Mouse (Mus musculus): ENCODE data around the gene Zfyve28. TPM values are rescaled to one million over a fixed set of nuclear protein-coding genes. Genes with fewer than 3 reads are reported as not detected.

The Zfyve28 gene
- 25.5 TPM for polyA plus RNA-seq (2015; fragmentation: Illumina TruSeq; extraction: RNeasy Lipid Tissue Mini Kit (QIAGEN cat#74804); ENCODE audit: low read depth, low replicate concordance)

DNA sequence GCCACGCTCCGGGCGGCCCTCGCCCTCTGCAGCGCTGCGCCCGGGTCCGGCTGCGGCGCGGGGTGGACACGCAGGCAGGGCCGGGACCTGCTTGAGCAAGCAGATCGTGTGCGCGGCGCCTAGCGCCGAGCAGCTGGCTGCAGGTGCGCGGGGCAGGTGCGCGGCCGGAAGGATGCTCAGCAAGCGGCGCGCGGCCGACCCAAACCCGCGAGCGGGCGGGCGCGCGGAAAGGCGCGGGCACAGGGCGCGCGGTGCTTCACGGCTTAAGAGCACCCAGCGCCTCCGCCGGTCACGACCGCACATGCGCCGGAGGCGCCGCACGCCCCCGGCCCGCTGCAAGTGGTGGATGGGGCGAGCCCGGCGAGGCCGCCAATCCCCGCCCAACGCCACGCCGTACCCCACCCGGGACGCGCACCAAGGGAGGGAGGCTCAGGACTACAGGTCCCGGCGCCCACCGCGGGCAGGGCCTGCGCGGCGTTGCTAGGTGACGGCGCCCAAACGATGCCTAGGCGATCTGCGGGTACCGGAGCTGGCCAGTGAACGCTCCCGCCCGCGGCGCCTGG is at the start of gene Zfyve28, which contains the start of gene Cfap99:
TSS of gene Zfyve28 (minus strand) at position 296 of the 563 bp plus-strand sequence.
TSS of gene Cfap99 (plus strand) at position 447 of the 563 bp plus-strand sequence.

GRCm38 (mm10) chr5:34336097-34336774 is 48.0 kb upstream of the Zfyve28 start, which contains the start of gene Rnf4:
Rnf4 (plus strand) TSS chr5:34336289.

DNA sequence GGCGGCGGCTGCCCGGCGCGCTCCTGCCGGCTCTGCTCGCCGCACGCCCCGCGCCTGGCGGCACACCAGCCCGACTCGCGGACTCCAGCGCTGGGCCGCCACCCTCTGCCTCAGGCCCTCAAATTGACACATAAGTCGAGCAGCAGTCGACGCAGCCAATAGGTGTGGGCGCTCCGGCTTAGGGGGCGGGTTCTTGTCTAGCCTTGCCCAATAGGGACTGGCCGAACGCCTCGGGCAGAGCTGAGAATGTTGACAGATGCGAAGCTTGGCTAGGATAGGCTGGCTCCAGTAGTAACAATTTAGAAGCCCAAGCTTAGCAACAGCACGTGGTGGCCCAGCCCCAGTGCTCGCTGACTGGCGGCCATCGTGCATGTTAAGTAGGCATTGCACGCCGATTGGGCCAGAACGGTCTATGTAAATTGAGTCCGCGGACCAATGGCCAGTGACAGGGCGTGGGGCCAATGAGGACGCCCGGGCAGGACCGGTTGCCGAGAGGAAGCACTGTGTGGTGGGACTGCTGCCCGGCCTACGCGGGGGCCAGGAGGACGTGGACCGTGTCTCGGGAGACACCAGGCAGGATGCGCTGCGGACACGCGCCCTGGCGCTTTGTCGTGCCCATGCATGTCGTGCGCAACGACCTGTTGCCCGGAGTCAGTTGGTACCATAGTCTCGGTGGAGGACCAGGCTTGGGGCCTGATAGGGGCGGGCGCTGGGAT is 100.5 kb downstream of the Zfyve28 start, which contains the start of gene Mxd4:
TSS of gene Mxd4 (minus strand) at position 120 of the 716 bp plus-strand sequence.

GRCm38 (mm10) chr5:34168950-34169891 is 119.0 kb downstream of the Zfyve28 start, which contains the start of the genes Poln and Haus3:
Poln (minus strand) TSS chr5:34169448.
Haus3 (minus strand) TSS chr5:34169527.

Other genes starting within 250 kb of the Zfyve28 start
- gene Poln, start 119.0 kb downstream of the Zfyve28 start, polyA plus RNA-seq (2015; fragmentation: Illumina TruSeq; extraction: RNeasy Lipid Tissue Mini Kit (QIAGEN cat#74804); ENCODE audit: low read depth, low replicate concordance) = 0.88 TPM
- 9.1 TPM for gene Haus3, start 118.9 kb downstream of the Zfyve28 start, polyA plus RNA-seq (2015; fragmentation: Illumina TruSeq; extraction: RNeasy Lipid Tissue Mini Kit (QIAGEN cat#74804); ENCODE audit: low read depth, low replicate concordance)
- gene Mxd4, start 100.7 kb downstream of the Zfyve28 start, polyA plus RNA-seq (2015; fragmentation: Illumina TruSeq; extraction: RNeasy Lipid Tissue Mini Kit (QIAGEN cat#74804); ENCODE audit: low read depth, low replicate concordance) = 48.8 TPM
- gene Cfap99, start 151 bp upstream of the Zfyve28 start, polyA plus RNA-seq (2015; fragmentation: Illumina TruSeq; extraction: RNeasy Lipid Tissue Mini Kit (QIAGEN cat#74804); ENCODE audit: low read depth, low replicate concordance) = 0.55 TPM
- 83.7 TPM for gene Rnf4, start 47.8 kb upstream of the Zfyve28 start, polyA plus RNA-seq (2015; fragmentation: Illumina TruSeq; extraction: RNeasy Lipid Tissue Mini Kit (QIAGEN cat#74804); ENCODE audit: low read depth, low replicate concordance)
- gene Fam193a, start 81.5 kb upstream of the Zfyve28 start, polyA plus RNA-seq (2015; fragmentation: Illumina TruSeq; extraction: RNeasy Lipid Tissue Mini Kit (QIAGEN cat#74804); ENCODE audit: low read depth, low replicate concordance) = 18.7 TPM
- gene Tnip2, start 225.5 kb upstream of the Zfyve28 start, polyA plus RNA-seq (2015; fragmentation: Illumina TruSeq; extraction: RNeasy Lipid Tissue Mini Kit (QIAGEN cat#74804); ENCODE audit: low read depth, low replicate concordance) = 13.4 TPM
- 3.8 TPM for gene Sh3bp2, start 237.4 kb upstream of the Zfyve28 start, polyA plus RNA-seq (2015; fragmentation: Illumina TruSeq; extraction: RNeasy Lipid Tissue Mini Kit (QIAGEN cat#74804); ENCODE audit: low read depth, low replicate concordance)

Data from brain, adult 10 weeks (tissue).